Mouse (Mus musculus): Measurements from ENCODE around the gene Grxcr1. TPM values are rescaled to one million over a fixed set of nuclear protein-coding genes. Genes with fewer than 3 reads are reported as not detected.

The Grxcr1 gene
- polyA plus RNA-seq, 1 experiment from 2014 or later = not detected

- Histone ChIP-seq H3K4me3 (ENCODE audit: low read depth, low read length) (no peak overlapping the region), H3K27ac (replicated peaks; ENCODE audit: low read depth, low read length) (no peak overlapping the region), H3K4me2 (ENCODE audit: low read depth, severe bottlenecking) (no peak overlapping the region), H3K4me1 (ENCODE audit: control insufficient read depth, insufficient read depth, low read length) (no peaks in the 10 kb centered on the region), H3K9ac (ENCODE audit: low read length) (no peak overlapping the region), H3K9me3 (ENCODE audit: control insufficient read depth, low read length) (no peaks in the 10 kb centered on the region), H3K36me3 (ENCODE audit: control insufficient read depth, insufficient read depth, low read length) (no peaks in the 10 kb centered on the region), H3K27me3 (ENCODE audit: control insufficient read depth, insufficient read depth, low read length) (no peaks in the 10 kb centered on the region)
- DNase-seq (ENCODE audit: low spot score) (no peak), ATAC-seq (ENCODE audit: insufficient number of reproducible peaks, low FRiP score, low TSS enrichment, low read depth) (no peak)
- WGBS = 83% methylated on average over 2 of the region's 2 CpGs
Observed at GRCm38 (mm10) chr5:68020870-68021269, 10.8 kb upstream of the Grxcr1 start.

- Histone ChIP-seq H3K9ac (ENCODE audit: low read length) (no peak overlapping the region), H3K4me1 (ENCODE audit: control insufficient read depth, insufficient read depth, low read length) (no peaks in the 10 kb centered on the region), H3K4me3 (ENCODE audit: low read depth, low read length) (no peak overlapping the region), H3K27ac (replicated peaks; ENCODE audit: low read depth, low read length) (no peak overlapping the region), H3K9me3 (ENCODE audit: control insufficient read depth, low read length) (no peaks in the 10 kb centered on the region), H3K36me3 (ENCODE audit: control insufficient read depth, insufficient read depth, low read length) (no peaks in the 10 kb centered on the region), H3K4me2 (ENCODE audit: low read depth, severe bottlenecking) (no peak overlapping the region), H3K27me3 (ENCODE audit: control insufficient read depth, insufficient read depth, low read length) (no peaks in the 10 kb centered on the region)
- WGBS = 85% methylated on average over 2 of the region's 2 CpGs
- ATAC-seq (ENCODE audit: insufficient number of reproducible peaks, low FRiP score, low TSS enrichment, low read depth) (no peak), DNase-seq (ENCODE audit: low spot score) (no peak)
Observed at GRCm38 (mm10) chr5:68026658-68027422, 4.8 kb upstream of the Grxcr1 start.

- Histone ChIP-seq H3K4me1 (ENCODE audit: control insufficient read depth, insufficient read depth, low read length) (no peaks in the 10 kb centered on the region), H3K36me3 (ENCODE audit: control insufficient read depth, insufficient read depth, low read length) (no peaks in the 10 kb centered on the region), H3K4me2 (ENCODE audit: low read depth, severe bottlenecking) (no peak overlapping the region), H3K9ac (ENCODE audit: low read length) (no peak overlapping the region), H3K9me3 (ENCODE audit: control insufficient read depth, low read length) (no peaks in the 10 kb centered on the region), H3K4me3 (ENCODE audit: low read depth, low read length) (no peak overlapping the region), H3K27ac (replicated peaks; ENCODE audit: low read depth, low read length) (no peak overlapping the region), H3K27me3 (ENCODE audit: control insufficient read depth, insufficient read depth, low read length) (no peaks in the 10 kb centered on the region)
- WGBS = 88% methylated on average over 4 of the region's 4 CpGs
- no peak for ATAC-seq (ENCODE audit: insufficient number of reproducible peaks, low FRiP score, low TSS enrichment, low read depth)
- no peak for DNase-seq (ENCODE audit: low spot score)
Observed at GRCm38 (mm10) chr5:68027474-68027873, 4.2 kb upstream of the Grxcr1 start.

GRCm38 (mm10) chr5:68033345-68033744 is 1.7 kb downstream of the Grxcr1 start:
- Histone ChIP-seq H3K9ac (ENCODE audit: low read length) (no peak overlapping the region), H3K27ac (replicated peaks; ENCODE audit: low read depth, low read length) (no peak overlapping the region), H3K4me2 (ENCODE audit: low read depth, severe bottlenecking) (no peak overlapping the region), H3K27me3 (ENCODE audit: control insufficient read depth, insufficient read depth, low read length) (no peaks in the 10 kb centered on the region), H3K36me3 (ENCODE audit: control insufficient read depth, insufficient read depth, low read length) (no peaks in the 10 kb centered on the region), H3K4me1 (ENCODE audit: control insufficient read depth, insufficient read depth, low read length) (no peaks in the 10 kb centered on the region), H3K4me3 (ENCODE audit: low read depth, low read length) (no peak overlapping the region), H3K9me3 (ENCODE audit: control insufficient read depth, low read length) (no peaks in the 10 kb centered on the region)
- no peak for ATAC-seq (ENCODE audit: insufficient number of reproducible peaks, low FRiP score, low TSS enrichment, low read depth)
- 79% methylated on average over 2 of the region's 2 CpGs for WGBS
- DNase-seq (ENCODE audit: low spot score) = no peak

GRCm38 (mm10) chr5:68039077-68039476 is 7.4 kb downstream of the Grxcr1 start:
- Histone ChIP-seq H3K27me3 (ENCODE audit: control insufficient read depth, insufficient read depth, low read length) (no peaks in the 10 kb centered on the region), H3K36me3 (ENCODE audit: control insufficient read depth, insufficient read depth, low read length) (no peaks in the 10 kb centered on the region), H3K4me1 (ENCODE audit: control insufficient read depth, insufficient read depth, low read length) (no peaks in the 10 kb centered on the region), H3K9me3 (ENCODE audit: control insufficient read depth, low read length) (no peaks in the 10 kb centered on the region), H3K27ac (replicated peaks; ENCODE audit: low read depth, low read length) (no peak overlapping the region), H3K9ac (ENCODE audit: low read length) (no peak overlapping the region), H3K4me2 (ENCODE audit: low read depth, severe bottlenecking) (no peak overlapping the region), H3K4me3 (ENCODE audit: low read depth, low read length) (no peak overlapping the region)
- WGBS = 90% methylated on average over 2 of the region's 2 CpGs
- DNase-seq (ENCODE audit: low spot score) (no peak), ATAC-seq (ENCODE audit: insufficient number of reproducible peaks, low FRiP score, low TSS enrichment, low read depth) (no peak)

- Histone ChIP-seq H3K27ac (replicated peaks; ENCODE audit: low read depth, low read length) (no peak overlapping the region), H3K36me3 (ENCODE audit: control insufficient read depth, insufficient read depth, low read length) (no peaks in the 10 kb centered on the region), H3K4me1 (ENCODE audit: control insufficient read depth, insufficient read depth, low read length) (no peaks in the 10 kb centered on the region), H3K9me3 (ENCODE audit: control insufficient read depth, low read length) (no peaks in the 10 kb centered on the region), H3K9ac (ENCODE audit: low read length) (no peak overlapping the region), H3K27me3 (ENCODE audit: control insufficient read depth, insufficient read depth, low read length) (no peaks in the 10 kb centered on the region), H3K4me3 (ENCODE audit: low read depth, low read length) (no peak overlapping the region), H3K4me2 (ENCODE audit: low read depth, severe bottlenecking) (no peak overlapping the region)
- DNase-seq (ENCODE audit: low spot score) (no peak), ATAC-seq (ENCODE audit: insufficient number of reproducible peaks, low FRiP score, low TSS enrichment, low read depth) (no peak)
- WGBS = 91% methylated on average over 5 of the region's 5 CpGs
Observed at GRCm38 (mm10) chr5:68043339-68043738, 11.7 kb downstream of the Grxcr1 start.

GRCm38 (mm10) chr5:68048783-68049182 is 17.1 kb downstream of the Grxcr1 start:
- Histone ChIP-seq H3K27me3 (ENCODE audit: control insufficient read depth, insufficient read depth, low read length) (no peaks in the 10 kb centered on the region), H3K4me2 (ENCODE audit: low read depth, severe bottlenecking) (no peak overlapping the region), H3K4me3 (ENCODE audit: low read depth, low read length) (no peak overlapping the region), H3K9me3 (ENCODE audit: control insufficient read depth, low read length) (no peaks in the 10 kb centered on the region), H3K9ac (ENCODE audit: low read length) (no peak overlapping the region), H3K27ac (replicated peaks; ENCODE audit: low read depth, low read length) (no peak overlapping the region), H3K4me1 (ENCODE audit: control insufficient read depth, insufficient read depth, low read length) (no peaks in the 10 kb centered on the region), H3K36me3 (ENCODE audit: control insufficient read depth, insufficient read depth, low read length) (no peaks in the 10 kb centered on the region)
- no peak for DNase-seq (ENCODE audit: low spot score)
- ATAC-seq (ENCODE audit: insufficient number of reproducible peaks, low FRiP score, low TSS enrichment, low read depth) = no peak
- WGBS = 58% methylated on average over 4 of the region's 4 CpGs

GRCm38 (mm10) chr5:68049536-68049935 is 17.9 kb downstream of the Grxcr1 start:
- Histone ChIP-seq H3K4me1 (ENCODE audit: control insufficient read depth, insufficient read depth, low read length) (no peaks in the 10 kb centered on the region), H3K27ac (replicated peaks; ENCODE audit: low read depth, low read length) (no peak overlapping the region), H3K27me3 (ENCODE audit: control insufficient read depth, insufficient read depth, low read length) (no peaks in the 10 kb centered on the region), H3K4me3 (ENCODE audit: low read depth, low read length) (no peak overlapping the region), H3K9me3 (ENCODE audit: control insufficient read depth, low read length) (no peaks in the 10 kb centered on the region), H3K9ac (ENCODE audit: low read length) (no peak overlapping the region), H3K4me2 (ENCODE audit: low read depth, severe bottlenecking) (no peak overlapping the region), H3K36me3 (ENCODE audit: control insufficient read depth, insufficient read depth, low read length) (no peaks in the 10 kb centered on the region)
- no peak for ATAC-seq (ENCODE audit: insufficient number of reproducible peaks, low FRiP score, low TSS enrichment, low read depth)
- no peak for DNase-seq (ENCODE audit: low spot score)
- WGBS = 62% methylated on average over 4 of the region's 4 CpGs

GRCm38 (mm10) chr5:68051101-68051500 is 19.5 kb downstream of the Grxcr1 start:
- Histone ChIP-seq H3K27me3 (ENCODE audit: control insufficient read depth, insufficient read depth, low read length) (no peaks in the 10 kb centered on the region), H3K4me1 (ENCODE audit: control insufficient read depth, insufficient read depth, low read length) (no peaks in the 10 kb centered on the region), H3K9ac (ENCODE audit: low read length) (no peak overlapping the region), H3K27ac (replicated peaks; ENCODE audit: low read depth, low read length) (no peak overlapping the region), H3K4me2 (ENCODE audit: low read depth, severe bottlenecking) (no peak overlapping the region), H3K4me3 (ENCODE audit: low read depth, low read length) (no peak overlapping the region), H3K36me3 (ENCODE audit: control insufficient read depth, insufficient read depth, low read length) (no peaks in the 10 kb centered on the region), H3K9me3 (ENCODE audit: control insufficient read depth, low read length) (no peaks in the 10 kb centered on the region)
- WGBS = 73% methylated on average over 5 of the region's 5 CpGs
- DNase-seq (ENCODE audit: low spot score) = no peak
- ATAC-seq (ENCODE audit: insufficient number of reproducible peaks, low FRiP score, low TSS enrichment, low read depth) = no peak

Measured in limb, embryonic 11.5 days (tissue).